12 mouse cellular contexts compared by ENCODE assay signal in genomic region chr19:6936299-6936698, GRCm38 (mm10). TPM values are rescaled to one million over a fixed set of nuclear protein-coding genes. Genes with fewer than 3 reads are reported as not detected.
DNase-seq lines count a peak whose midpoint lies in the region; ATAC-seq and TF ChIP-seq lines count a peak whose summit lies in the region.
"Had no signal": no experiment of that assay in that cellular context is flagged by ENCODE, and none has a peak within 500 bp of the region (broad histone marks: within the 10 kb centered on the region; RNA-seq: fewer than 3 reads in every experiment).

No protein-coding gene starts in this region.

- no peak overlapping the region for H3K4me2 ChIP-seq in liver, embryonic 14.5 days (ENCODE audit: low read depth)
- H3K4me2 ChIP-seq in liver, embryonic 12.5 days, result no peak overlapping the region
- no peak overlapping the region for H3K4me2 ChIP-seq in forebrain, embryonic 14.5 days (ENCODE audit: low read length)
- H3K4me2 ChIP-seq: embryonic facial prominence, embryonic 13.5 days; hindbrain, embryonic 14.5 days had no signal

- no peak for TF ChIP-seq EP300 in liver, embryonic 14.5 days (IDR thresholded peaks at IDR 0.05; ENCODE audit: low read depth)

- H3K27ac ChIP-seq in liver, embryonic 14.5 days, result no peak overlapping the region
- no peak overlapping the region for H3K27ac ChIP-seq in liver, embryonic 12.5 days
- no peak overlapping the region for H3K27ac ChIP-seq in forebrain, embryonic 14.5 days (ENCODE audit: low read depth, low read length)
- H3K27ac ChIP-seq: embryonic facial prominence, embryonic 13.5 days; hindbrain, embryonic 14.5 days had no signal

- H3K4me1 ChIP-seq in liver, embryonic 14.5 days (replicated peaks; ENCODE audit: control insufficient read depth in 2 of 2, insufficient read depth in 2 of 2, low read length in 1 of 2), result peaks cover 3% of the 10 kb centered on the region in 2 experiments; a peak in 2 of 4 replicates
- H3K4me1 ChIP-seq in liver, embryonic 12.5 days, result peaks cover 23% of the 10 kb centered on the region
- peaks cover 25% of the 10 kb centered on the region for H3K4me1 ChIP-seq in G1E (ENCODE audit: insufficient read depth, low read depth, low read length)
- H3K4me1 ChIP-seq in forebrain, embryonic 14.5 days (ENCODE audit: control insufficient read depth, insufficient read depth, low read length), result peaks cover 21% of the 10 kb centered on the region

- no peaks in the 10 kb centered on the region for H3K9me3 ChIP-seq in liver, embryonic 14.5 days (ENCODE audit: control insufficient read depth, low read length)
- no peaks in the 10 kb centered on the region for H3K9me3 ChIP-seq in liver, embryonic 12.5 days (replicated peaks)
- H3K9me3 ChIP-seq in G1E (replicated peaks), result peaks cover 8% of the 10 kb centered on the region
- no peaks in the 10 kb centered on the region for H3K9me3 ChIP-seq in forebrain, embryonic 14.5 days (replicated peaks; ENCODE audit: control insufficient read depth, low read length)
- H3K9me3 ChIP-seq: embryonic facial prominence, embryonic 13.5 days had no signal

- H3K27me3 ChIP-seq in liver, embryonic 14.5 days (ENCODE audit: control insufficient read depth, insufficient read depth, low read length), result peaks cover 47% of the 10 kb centered on the region
- peaks cover 62% of the 10 kb centered on the region for H3K27me3 ChIP-seq in liver, embryonic 12.5 days (replicated peaks)
- H3K27me3 ChIP-seq in G1E (ENCODE audit: insufficient read depth, low read length), result peaks cover 42% of the 10 kb centered on the region
- peaks cover 49% of the 10 kb centered on the region for H3K27me3 ChIP-seq in forebrain, embryonic 14.5 days (replicated peaks; ENCODE audit: control insufficient read depth, insufficient read depth, low read length)

- DNase-seq in cerebellum, adult 9-11 months, result peak; percentile 64
- DNase-seq in cerebellum, postnatal 4 days (ENCODE audit: low spot score in 2 of 2), result no peak
- no peak for DNase-seq in liver, embryonic 14.5 days (ENCODE audit: low read depth in 3 of 3, low spot score in 3 of 3)
- no peak for DNase-seq in G1E (ENCODE audit: low spot score)
- no peak for DNase-seq in layer of hippocampus, adult 9-10 months (ENCODE audit: low spot score)
- no peak for DNase-seq in forebrain, embryonic 14.5 days (ENCODE audit: low spot score)

- H3K36me3 ChIP-seq in liver, embryonic 14.5 days (replicated peaks; ENCODE audit: control insufficient read depth, insufficient read depth, low read depth), result no peaks in the 10 kb centered on the region
- H3K36me3 ChIP-seq in liver, embryonic 12.5 days, result no peaks in the 10 kb centered on the region
- peaks cover 24% of the 10 kb centered on the region for H3K36me3 ChIP-seq in G1E (replicated peaks)
- H3K36me3 ChIP-seq in forebrain, embryonic 14.5 days (ENCODE audit: control insufficient read depth, insufficient read depth, low read length), result no peaks in the 10 kb centered on the region
- H3K36me3 ChIP-seq: embryonic facial prominence, embryonic 13.5 days had no signal

- 9% methylated on average over 3 of the region's 3 CpGs for WGBS in liver, embryonic 14.5 days (ENCODE audit: insufficient replicate concordance)
- WGBS in liver, embryonic 12.5 days (ENCODE audit: insufficient replicate concordance), result 12% methylated on average over 3 of the region's 3 CpGs
- 28% methylated on average over 3 of the region's 3 CpGs for WGBS in forebrain, embryonic 14.5 days

- no peak overlapping the region for H3K4me3 ChIP-seq in liver, embryonic 14.5 days (ENCODE audit: insufficient read depth in 1 of 2, low read depth in 2 of 2, low read length in 2 of 2)
- no peak overlapping the region for H3K4me3 ChIP-seq in liver, embryonic 12.5 days
- H3K4me3 ChIP-seq in G1E (ENCODE audit: low read depth, low read length), result no peak overlapping the region
- no peak overlapping the region for H3K4me3 ChIP-seq in forebrain, embryonic 14.5 days (ENCODE audit: low read depth, low read length)
- H3K4me3 ChIP-seq: embryonic facial prominence, embryonic 13.5 days had no signal

- H3K9ac ChIP-seq in liver, embryonic 14.5 days (replicated peaks), result no peak overlapping the region
- H3K9ac ChIP-seq in liver, embryonic 12.5 days, result no peak overlapping the region
- H3K9ac ChIP-seq in forebrain, embryonic 14.5 days (ENCODE audit: low read length), result no peak overlapping the region
- H3K9ac ChIP-seq: embryonic facial prominence, embryonic 13.5 days; hindbrain, embryonic 14.5 days had no signal

- TF ChIP-seq CTCF in liver, embryonic 14.5 days (IDR thresholded peaks at IDR 0.05; ENCODE audit: low read depth), result peak; percentile 75
- TF ChIP-seq CTCF in G1E (IDR thresholded peaks at IDR 0.05; ENCODE audit: low read depth, low read length), result 0 out of 2 replicates have a peak, but pooled peaks have one; percentile 22

- ATAC-seq in liver, embryonic 14.5 days (ENCODE audit: insufficient read depth), result no peak
- no peak for ATAC-seq in liver, embryonic 12.5 days
- ATAC-seq in G1E (ENCODE audit: extremely low read depth, insufficient number of reproducible peaks, low FRiP score, poor library complexity, severe bottlenecking), result no peak
- 0 out of 2 replicates have a peak, but pooled peaks have one; percentile 29 for ATAC-seq in monocyte, adult 5-6 weeks (replicated peaks; ENCODE audit: insufficient number of reproducible peaks, low FRiP score, low TSS enrichment, poor library complexity, severe bottlenecking)
- ATAC-seq in forebrain, embryonic 14.5 days, result no peak

RNA-seq across cellular contexts. Expression of gene Kcnk4, which starts 2.0 kb away (rescaled TPM):
- not detected in 2 replicates for polyA plus RNA-seq in liver, embryonic 14.5 days (2012; rRNA removed)
- 0.05 TPM in 1 of 2 replicates, not detected in the other for polyA plus RNA-seq in liver, embryonic 14.5 days (2014; fragmentation: Nextera tagmentation; extraction: Ambion mirVana)
- polyA plus RNA-seq in liver, embryonic 12.5 days (2016; fragmentation: Nextera tagmentation; extraction: Ambion mirVana), result 0.05 TPM in 1 of 2 replicates, not detected in the other
- total RNA-seq in G1E (2014; fragmentation: Nextera tagmentation), result not detected in 2 replicates
- 0.23 TPM in 1 of 2 replicates, not detected in the other for total RNA-seq in G1E (2017)
- 0.05 TPM in 1 of 2 replicates, not detected in the other for polyA plus RNA-seq in G1E (2012)
- not detected in 3 replicates for total RNA-seq in monocyte, adult 5-6 weeks (2017)
- 0.77 and 0.98 TPM in 2 replicates for polyA plus RNA-seq in forebrain, embryonic 14.5 days (2014; fragmentation: Nextera tagmentation; extraction: Ambion mirVana)
- total RNA-seq: gastrocnemius, adult 18-20 months; neutrophil, adult 5-6 weeks had no signal

RNA-seq across cellular contexts. Expression of gene Bad, which starts 5.4 kb away (rescaled TPM):
- polyA plus RNA-seq in liver, embryonic 14.5 days (2012; rRNA removed), result 22.3 and 22.8 TPM in 2 replicates
- polyA plus RNA-seq in liver, embryonic 14.5 days (2014; fragmentation: Nextera tagmentation; extraction: Ambion mirVana), result 25.7 and 27.9 TPM in 2 replicates
- polyA plus RNA-seq in liver, embryonic 12.5 days (2016; fragmentation: Nextera tagmentation; extraction: Ambion mirVana), result 36.4 and 37.6 TPM in 2 replicates
- total RNA-seq in G1E (2014; fragmentation: Nextera tagmentation), result 12.6 and 19.1 TPM in 2 replicates
- 50.7 and 62.7 TPM in 2 replicates for total RNA-seq in G1E (2017)
- 51.9 and 52.0 TPM in 2 replicates for polyA plus RNA-seq in G1E (2012)
- 9.3 to 26.0 TPM (median 10.3 TPM) in 3 replicates for total RNA-seq in monocyte, adult 5-6 weeks (2017)
- polyA plus RNA-seq in forebrain, embryonic 14.5 days (2014; fragmentation: Nextera tagmentation; extraction: Ambion mirVana), result 77.0 and 81.1 TPM in 2 replicates

RNA-seq across cellular contexts. Expression of gene Gpr137, which starts 6.0 kb away (rescaled TPM):
- 5.5 and 8.8 TPM in 2 replicates for polyA plus RNA-seq in liver, embryonic 14.5 days (2012; rRNA removed)
- polyA plus RNA-seq in liver, embryonic 14.5 days (2014; fragmentation: Nextera tagmentation; extraction: Ambion mirVana), result 4.4 and 4.5 TPM in 2 replicates
- 8.8 and 9.9 TPM in 2 replicates for polyA plus RNA-seq in liver, embryonic 12.5 days (2016; fragmentation: Nextera tagmentation; extraction: Ambion mirVana)
- total RNA-seq in G1E (2014; fragmentation: Nextera tagmentation) (20.0 and 24.9 TPM in 2 replicates), G1E (2017) (22.8 and 24.9 TPM in 2 replicates)
- 32.1 and 39.9 TPM in 2 replicates for polyA plus RNA-seq in G1E (2012)
- 13.1 to 16.8 TPM (median 14.2 TPM) in 3 replicates for total RNA-seq in monocyte, adult 5-6 weeks (2017)
- polyA plus RNA-seq in forebrain, embryonic 14.5 days (2014; fragmentation: Nextera tagmentation; extraction: Ambion mirVana), result 38.1 and 45.0 TPM in 2 replicates

RNA-seq across cellular contexts. Expression of gene Catsperz, which starts 11.1 kb away (rescaled TPM):
- polyA plus RNA-seq in liver, embryonic 14.5 days (2012; rRNA removed), result 0.13 and 0.16 TPM in 2 replicates
- 0.28 and 0.37 TPM in 2 replicates for polyA plus RNA-seq in liver, embryonic 14.5 days (2014; fragmentation: Nextera tagmentation; extraction: Ambion mirVana)
- 0.80 and 0.93 TPM in 2 replicates for polyA plus RNA-seq in liver, embryonic 12.5 days (2016; fragmentation: Nextera tagmentation; extraction: Ambion mirVana)
- total RNA-seq in G1E (2014; fragmentation: Nextera tagmentation) (not detected in 2 replicates), G1E (2017) (0.11 TPM in 1 of 2 replicates, not detected in the other)
- polyA plus RNA-seq in G1E (2012), result not detected in 2 replicates
- total RNA-seq in monocyte, adult 5-6 weeks (2017), result not detected in 3 replicates
- polyA plus RNA-seq in forebrain, embryonic 14.5 days (2014; fragmentation: Nextera tagmentation; extraction: Ambion mirVana), result 0.45 and 1.1 TPM in 2 replicates
- total RNA-seq: gastrocnemius, adult 18-20 months; neutrophil, adult 5-6 weeks had no signal

RNA-seq across cellular contexts. Expression of gene Esrra, which starts 14.7 kb away (rescaled TPM):
- polyA plus RNA-seq in liver, embryonic 14.5 days (2012; rRNA removed), result 6.2 and 6.6 TPM in 2 replicates
- 1.6 and 2.2 TPM in 2 replicates for polyA plus RNA-seq in liver, embryonic 14.5 days (2014; fragmentation: Nextera tagmentation; extraction: Ambion mirVana)
- polyA plus RNA-seq in liver, embryonic 12.5 days (2016; fragmentation: Nextera tagmentation; extraction: Ambion mirVana), result 6.5 and 6.8 TPM in 2 replicates
- total RNA-seq in G1E (2014; fragmentation: Nextera tagmentation), result 10.0 and 17.9 TPM in 2 replicates
- 21.1 and 25.6 TPM in 2 replicates for total RNA-seq in G1E (2017)
- polyA plus RNA-seq in G1E (2012), result 42.6 and 46.9 TPM in 2 replicates
- total RNA-seq in monocyte, adult 5-6 weeks (2017), result 39.1 to 50.2 TPM (median 46.8 TPM) in 3 replicates
- polyA plus RNA-seq in forebrain, embryonic 14.5 days (2014; fragmentation: Nextera tagmentation; extraction: Ambion mirVana), result 6.3 and 7.0 TPM in 2 replicates
